Mouse (Mus musculus): ENCODE data around the gene Gm21188. TPM values are rescaled to one million over a fixed set of nuclear protein-coding genes. Genes with fewer than 3 reads are reported as not detected.

The Gm21188 gene
- polyA plus RNA-seq (2015; fragmentation: Nextera tagmentation; extraction: Ambion mirVana): 2.9 and 4.1 TPM in 2 replicates

DNA sequence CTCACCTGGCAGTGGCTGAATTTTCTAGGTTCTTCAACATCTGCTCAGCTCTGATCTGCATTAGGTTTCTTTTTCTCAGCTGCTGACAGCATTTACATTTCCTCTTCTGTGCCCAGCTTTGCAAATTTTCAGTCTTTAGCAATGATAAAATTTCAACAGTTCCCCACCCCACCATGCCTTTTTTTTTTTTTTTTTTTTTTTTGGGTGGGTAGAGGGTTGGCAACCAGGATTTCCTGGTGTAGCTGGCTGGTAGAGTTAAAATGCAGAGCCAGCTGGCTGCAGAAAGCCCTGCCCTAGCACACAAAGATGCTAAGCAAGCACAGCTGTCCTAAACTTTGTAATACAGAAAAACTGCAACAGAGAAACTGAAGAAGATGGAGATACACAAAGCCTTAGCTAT lies at the start of gene Gm21188:
Gm21188 (minus strand) TSS at position 110 of the 400 bp plus-strand sequence.

DNA sequence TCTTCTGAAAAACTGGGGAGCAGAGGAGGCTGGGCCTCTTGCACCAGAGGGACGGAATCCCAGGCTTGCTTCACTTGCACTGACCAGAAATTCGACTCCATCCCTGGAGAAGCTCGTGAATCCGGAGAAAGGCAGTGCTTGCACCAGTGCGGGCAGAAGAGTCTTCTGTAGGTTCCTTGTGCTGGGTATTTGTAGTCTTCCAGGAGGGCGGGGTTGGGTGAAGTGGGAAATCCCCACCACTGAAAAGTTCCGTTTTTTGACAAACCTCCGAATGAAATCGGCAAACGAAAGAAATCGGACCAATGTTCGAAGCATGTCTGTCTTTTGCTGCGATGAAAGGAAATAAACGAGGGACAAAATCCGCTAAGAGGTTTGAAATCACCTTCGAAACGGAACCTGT lies 25.1 kb downstream of the Gm21188 start, which contains the start of gene Gm36079:
Gm36079 (minus strand) TSS at position 101 of the 400 bp plus-strand sequence.

Other genes starting within 250 kb of the Gm21188 start
- gene AF067063, start 222.0 kb downstream of the Gm21188 start, polyA plus RNA-seq (2015; fragmentation: Nextera tagmentation; extraction: Ambion mirVana): not detected in 2 replicates
- gene D13Ertd608e, start 216.2 kb downstream of the Gm21188 start, polyA plus RNA-seq (2015; fragmentation: Nextera tagmentation; extraction: Ambion mirVana): not detected in 2 replicates
- gene Tcstv1, start 157.4 kb downstream of the Gm21188 start, polyA plus RNA-seq (2015; fragmentation: Nextera tagmentation; extraction: Ambion mirVana): not detected in 2 replicates
- 0.10 and 0.38 TPM in 2 replicates for gene Gm21761, start 122.9 kb downstream of the Gm21188 start, polyA plus RNA-seq (2015; fragmentation: Nextera tagmentation; extraction: Ambion mirVana)
- not detected in 2 replicates for gene B020031M17Rik, start 101.4 kb downstream of the Gm21188 start, polyA plus RNA-seq (2015; fragmentation: Nextera tagmentation; extraction: Ambion mirVana)
- not detected in 2 replicates for gene Gm36079, start 25.2 kb downstream of the Gm21188 start, polyA plus RNA-seq (2015; fragmentation: Nextera tagmentation; extraction: Ambion mirVana)
- gene Gm20767, start 88.1 kb upstream of the Gm21188 start, polyA plus RNA-seq (2015; fragmentation: Nextera tagmentation; extraction: Ambion mirVana): not detected in 2 replicates
- gene Gm21818, start 120.2 kb upstream of the Gm21188 start, polyA plus RNA-seq (2015; fragmentation: Nextera tagmentation; extraction: Ambion mirVana): not detected in 2 replicates
- gene Gm21762, start 163.8 kb upstream of the Gm21188 start, polyA plus RNA-seq (2015; fragmentation: Nextera tagmentation; extraction: Ambion mirVana): 0.19 TPM in 1 of 2 replicates, not detected in the other
- gene Gm21731, start 186.9 kb upstream of the Gm21188 start, polyA plus RNA-seq (2015; fragmentation: Nextera tagmentation; extraction: Ambion mirVana): not detected in 2 replicates
- 0.15 and 0.23 TPM in 2 replicates for gene AF067061, start 210.9 kb upstream of the Gm21188 start, polyA plus RNA-seq (2015; fragmentation: Nextera tagmentation; extraction: Ambion mirVana)
- gene BC147527, start 248.2 kb upstream of the Gm21188 start, polyA plus RNA-seq (2015; fragmentation: Nextera tagmentation; extraction: Ambion mirVana): 1.9 and 2.0 TPM in 2 replicates

Data from spleen, postnatal 0 days (tissue).